Mouse (Mus musculus) heart, postnatal 0 days (tissue): ENCODE data around the gene Filip1l.

Experiments
- CTCF ChIP-seq: IDR thresholded peaks from 2 replicates; pipeline ENCODE4 v1.5.1; 2016; ENCODE audit warnings: antibody characterized with exemption, control low read depth, low read depth
- EP300 ChIP-seq: IDR thresholded peaks from 2 replicates; pipeline ENCODE4 v1.6.1; 2016; ENCODE audit warnings: antibody characterized with exemption, low read depth

GRCm38 (mm10) chr16:57403825-57404224 is 50.9 kb downstream of the Filip1l start:
- TF ChIP-seq CTCF = no peak
- no peak for TF ChIP-seq EP300
